Mouse (Mus musculus) myocyte (in vitro differentiated cells): Measurements from ENCODE around the gene Bach2. TPM values are rescaled to one million over a fixed set of nuclear protein-coding genes. Genes with fewer than 3 reads are reported as not detected.

Experiments used
- H3K27me3 ChIP-seq: one replicate; pipeline ENCODE4 v1.6.1; 2011; ENCODE audit not compliant: control insufficient read depth, insufficient read depth, insufficient read length
- H3K36me3 ChIP-seq: one replicate; pipeline ENCODE4 v1.6.1; 2011; ENCODE audit not compliant: control insufficient read depth, insufficient read depth
- H3K4me2 ChIP-seq: one replicate; pipeline ENCODE4 v1.6.1; 2011; ENCODE audit warnings: low read depth, control low read depth
- H3K4me3 ChIP-seq: one replicate; pipeline ENCODE4 v1.5.1; 2011; ENCODE audit warnings: mild to moderate bottlenecking, control low read depth, moderate library complexity
- H3K79me2 ChIP-seq: one replicate; pipeline ENCODE4 v1.6.1; 2011; ENCODE audit not compliant: control insufficient read depth, insufficient read depth
- H3ac ChIP-seq: one replicate; pipeline ENCODE4 v1.6.1; 2011; ENCODE audit not compliant: control insufficient read depth, insufficient read length
- CEBPB ChIP-seq: IDR thresholded peaks from 2 replicates; pipeline ENCODE4 v1.6.1; 2011; ENCODE audit warnings: mild to moderate bottlenecking, moderate library complexity; ENCODE audit not compliant: poor library complexity, insufficient read depth, severe bottlenecking
- E2F4 ChIP-seq: IDR thresholded peaks from one replicate; pipeline ENCODE4 v1.6.1; 2011; ENCODE audit warnings: mild to moderate bottlenecking, control low read depth, moderate library complexity; ENCODE audit not compliant: insufficient read depth
- MAX ChIP-seq: IDR thresholded peaks from one replicate; pipeline ENCODE4 v1.6.1; 2011; ENCODE audit warnings: low read depth, mild to moderate bottlenecking, control low read depth
- MYOD1 ChIP-seq, 3 experiments: IDR thresholded peaks; one replicate each; pipeline ENCODE4 v1.6.1; 2011; ENCODE audit warnings: control low read depth in 2 of 3, low read depth in 2 of 3, mild to moderate bottlenecking in 2 of 3, moderate library complexity in 1 of 3; ENCODE audit not compliant: insufficient read length in 2 of 3, control insufficient read depth in 1 of 3
- MYOG ChIP-seq, 3 experiments: IDR thresholded peaks; one replicate each; pipeline ENCODE4 v1.6.1; 2011; ENCODE audit warnings: control low read depth in 2 of 3, low read depth in 2 of 3, mild to moderate bottlenecking in 2 of 3; ENCODE audit not compliant: insufficient read length in 2 of 3, control insufficient read depth in 1 of 3, insufficient read depth in 1 of 3
- POLR2A ChIP-seq: IDR thresholded peaks from one replicate; pipeline ENCODE4 v1.6.1; 2011; ENCODE audit warnings: low read depth, mild to moderate bottlenecking, control low read depth, moderate library complexity; ENCODE audit not compliant: insufficient read length
- POLR2AphosphoS2 ChIP-seq: IDR thresholded peaks from one replicate; pipeline ENCODE4 v1.6.1; 2011; ENCODE audit warnings: low read depth, control low read depth; ENCODE audit not compliant: insufficient read length
- REST ChIP-seq: IDR thresholded peaks from one replicate; pipeline ENCODE4 v1.6.1; 2011; ENCODE audit warnings: mild to moderate bottlenecking, control low read depth, moderate library complexity; ENCODE audit not compliant: insufficient read depth, insufficient read length
- SRF ChIP-seq: IDR thresholded peaks from one replicate; pipeline ENCODE4 v1.6.1; 2011; ENCODE audit warnings: low read depth; ENCODE audit not compliant: control insufficient read depth, insufficient read length
- TCF12 ChIP-seq: IDR thresholded peaks from one replicate; pipeline ENCODE4 v1.6.1; 2011; ENCODE audit warnings: mild to moderate bottlenecking, control low read depth; ENCODE audit not compliant: poor library complexity, insufficient read depth, severe bottlenecking
- TCF3 ChIP-seq: IDR thresholded peaks from one replicate; pipeline ENCODE4 v1.6.1; 2011; ENCODE audit warnings: low read depth, control low read depth; ENCODE audit not compliant: insufficient read length
- USF1 ChIP-seq: IDR thresholded peaks from one replicate; pipeline ENCODE4 v1.6.1; 2011; ENCODE audit warnings: low read depth, mild to moderate bottlenecking, control low read depth, moderate library complexity
- polyA plus RNA-seq: library from polyadenylated mRNA; unstranded; fragments of >200 nt; fragmentation: generic; extraction: Trizol; gene quantifications from one replicate; pipeline ENCODE4 v1.2.1, GENCODE M21; 2012; ENCODE audit warnings: missing spikeins

Bach2 gene
- polyA plus RNA-seq, 1 experiment: 0.29 TPM

DNA sequence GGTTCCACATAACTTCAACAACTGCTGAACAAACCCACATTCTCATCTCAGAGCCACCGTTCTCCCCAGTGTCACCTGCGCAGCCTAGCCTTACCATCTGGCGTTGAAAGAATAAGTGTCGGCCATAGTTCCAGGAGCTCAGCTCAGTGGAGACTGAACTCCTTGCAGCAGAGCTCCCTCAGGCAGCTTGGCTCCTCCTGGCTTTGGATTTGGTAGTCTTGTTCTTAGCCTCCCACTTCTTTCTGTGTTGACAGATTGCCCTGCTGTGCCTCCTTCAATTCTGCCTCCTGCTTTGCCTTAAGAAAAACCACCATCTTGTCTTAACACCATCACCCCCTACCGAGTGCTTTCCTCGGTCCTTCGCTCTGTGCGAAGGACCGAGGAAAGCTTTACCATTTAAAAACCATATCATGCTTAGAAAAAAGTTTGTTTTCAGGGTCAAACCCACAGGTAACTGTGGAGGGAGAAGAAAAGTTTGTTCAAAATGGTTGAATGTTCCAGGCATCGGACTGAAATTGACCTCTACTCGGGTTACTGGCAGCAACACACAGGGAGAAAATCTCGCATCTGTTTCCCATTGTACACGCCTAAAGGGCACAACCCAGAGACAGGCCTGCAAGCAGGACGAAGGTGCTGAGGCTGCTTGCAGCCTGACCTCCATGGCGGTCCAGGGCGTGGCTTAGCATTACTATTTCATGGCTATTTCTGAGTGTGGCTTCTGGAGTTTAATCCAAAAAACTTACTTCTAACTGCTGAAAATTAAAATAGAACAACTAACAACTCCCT is 2.5 kb upstream of the Bach2 start:
- Histone ChIP-seq H3ac (no peak overlapping the region), H3K4me2 (no peak overlapping the region), H3K4me3 (no peak overlapping the region), H3K79me2 (no peaks in the 10 kb centered on the region), H3K36me3 (no peaks in the 10 kb centered on the region), H3K27me3 (no peaks in the 10 kb centered on the region)
- TF ChIP-seq CEBPB (no peak), POLR2A (no peak), REST (no peak), SRF (no peak), USF1 (no peak), POLR2AphosphoS2 (no peak), MAX (no peak), TCF12 (no peak), TCF3 (no peak), MYOD1 (IDR thresholded peaks at IDR 0.05; ENCODE audit: control insufficient read depth in 1 of 3, insufficient read length in 2 of 3, low read depth in 2 of 3) (no peak), E2F4 (no peak), MYOG (IDR thresholded peaks at IDR 0.05; ENCODE audit: control insufficient read depth in 1 of 3, insufficient read depth in 1 of 3, insufficient read length in 2 of 3, low read depth in 2 of 3) (no peak)

DNA sequence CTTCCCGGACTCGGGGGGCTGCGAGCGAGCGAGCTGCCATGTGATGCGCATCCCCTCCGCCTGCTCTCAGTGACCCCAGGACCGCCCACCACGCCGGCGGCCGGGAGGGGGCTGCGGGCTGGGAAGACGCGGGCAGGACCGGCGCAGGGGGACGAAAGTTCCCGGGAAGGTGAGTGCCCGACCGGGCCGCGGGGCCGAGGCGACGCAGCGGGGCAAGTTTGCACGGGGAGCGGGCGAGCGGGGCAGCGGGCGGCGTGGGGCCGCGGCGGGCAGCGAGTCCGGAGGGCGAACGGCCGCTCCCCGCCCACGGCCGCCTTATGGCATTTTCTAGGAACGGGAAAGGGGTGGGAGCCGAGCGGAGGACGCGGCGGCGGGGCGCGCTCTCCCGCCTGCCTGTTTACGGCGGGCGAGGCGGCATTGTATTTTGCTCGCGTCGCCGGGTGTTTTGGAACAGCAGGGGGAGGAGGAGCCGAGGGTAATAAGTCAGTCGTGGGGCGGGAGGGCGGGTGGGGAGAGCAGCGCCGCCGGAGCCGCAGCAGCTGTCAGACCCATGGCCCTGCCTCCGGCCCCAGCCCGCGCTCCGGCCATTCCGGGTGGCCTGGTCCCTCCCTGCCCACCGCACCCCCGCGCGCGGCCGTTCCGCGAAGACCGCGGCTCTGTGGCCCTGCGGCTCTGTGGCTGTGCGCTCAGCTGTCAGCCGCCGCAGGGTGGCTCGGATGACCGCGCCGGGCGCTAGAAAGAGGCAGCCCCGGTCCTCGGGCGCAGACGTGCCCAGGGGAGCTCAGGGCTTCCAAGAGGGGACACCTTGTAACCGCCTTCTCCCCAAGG is 531 bp downstream of the Bach2 start:
- TF ChIP-seq REST (no peak), SRF (no peak), TCF3 (peak; percentile 46), MYOG (IDR thresholded peaks at IDR 0.05; ENCODE audit: control insufficient read depth in 1 of 3, insufficient read depth in 1 of 3, insufficient read length in 2 of 3, low read depth in 2 of 3) (peak in 2 of 3 experiments; percentile 84 to 90), MAX (no peak), MYOD1 (IDR thresholded peaks at IDR 0.05; ENCODE audit: control insufficient read depth in 1 of 3, insufficient read length in 2 of 3, low read depth in 2 of 3) (peak in 2 of 3 experiments; percentile 65 to 76), E2F4 (no peak), POLR2AphosphoS2 (no peak), TCF12 (no peak), USF1 (no peak), CEBPB (no peak), POLR2A (peak; percentile 42)
- Histone ChIP-seq H3K27me3 (no peaks in the 10 kb centered on the region), H3K79me2 (no peaks in the 10 kb centered on the region), H3ac (peak overlapping the region; percentile 94), H3K4me3 (peak overlapping the region; percentile 28), H3K4me2 (peak overlapping the region; percentile 87), H3K36me3 (no peaks in the 10 kb centered on the region)

DNA sequence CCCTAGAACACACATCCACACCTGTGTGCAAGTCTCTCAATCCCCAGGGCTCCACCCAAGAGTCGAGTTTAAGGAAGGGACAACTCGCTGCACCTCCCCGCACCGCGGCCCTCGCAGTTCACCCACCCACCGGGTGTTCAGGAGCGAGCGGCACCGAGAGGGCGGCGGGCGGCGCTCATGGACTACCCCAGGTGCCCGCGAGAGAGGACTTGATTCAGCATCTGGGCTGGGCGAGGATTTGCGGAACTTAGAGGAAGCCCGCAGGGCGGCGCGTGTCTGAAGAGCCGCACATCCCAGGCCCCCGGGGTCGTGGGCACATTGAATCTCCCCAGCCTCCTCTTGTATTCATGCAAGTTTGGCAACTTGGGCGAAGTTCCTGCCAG is 1.1 kb downstream of the Bach2 start:
- H3K4me2 ChIP-seq: peak overlapping the region; percentile 87
- H3K36me3 ChIP-seq: no peaks in the 10 kb centered on the region
- H3ac ChIP-seq: peak overlapping the region; percentile 94
- TF ChIP-seq POLR2A: no peak
- TF ChIP-seq TCF3: no peak
- no peak for TF ChIP-seq USF1
- no peak for TF ChIP-seq SRF
- TF ChIP-seq MYOD1 (IDR thresholded peaks at IDR 0.05; ENCODE audit: control insufficient read depth in 1 of 3, insufficient read length in 2 of 3, low read depth in 2 of 3): no peak
- no peak for TF ChIP-seq CEBPB
- TF ChIP-seq MAX: no peak
- TF ChIP-seq REST: no peak
- no peak for TF ChIP-seq MYOG (IDR thresholded peaks at IDR 0.05; ENCODE audit: control insufficient read depth in 1 of 3, insufficient read depth in 1 of 3, insufficient read length in 2 of 3, low read depth in 2 of 3)
- TF ChIP-seq POLR2AphosphoS2: no peak
- TF ChIP-seq TCF12: no peak
- TF ChIP-seq E2F4: no peak
- peak overlapping the region; percentile 28 for H3K4me3 ChIP-seq
- H3K79me2 ChIP-seq: no peaks in the 10 kb centered on the region
- H3K27me3 ChIP-seq: no peaks in the 10 kb centered on the region

DNA sequence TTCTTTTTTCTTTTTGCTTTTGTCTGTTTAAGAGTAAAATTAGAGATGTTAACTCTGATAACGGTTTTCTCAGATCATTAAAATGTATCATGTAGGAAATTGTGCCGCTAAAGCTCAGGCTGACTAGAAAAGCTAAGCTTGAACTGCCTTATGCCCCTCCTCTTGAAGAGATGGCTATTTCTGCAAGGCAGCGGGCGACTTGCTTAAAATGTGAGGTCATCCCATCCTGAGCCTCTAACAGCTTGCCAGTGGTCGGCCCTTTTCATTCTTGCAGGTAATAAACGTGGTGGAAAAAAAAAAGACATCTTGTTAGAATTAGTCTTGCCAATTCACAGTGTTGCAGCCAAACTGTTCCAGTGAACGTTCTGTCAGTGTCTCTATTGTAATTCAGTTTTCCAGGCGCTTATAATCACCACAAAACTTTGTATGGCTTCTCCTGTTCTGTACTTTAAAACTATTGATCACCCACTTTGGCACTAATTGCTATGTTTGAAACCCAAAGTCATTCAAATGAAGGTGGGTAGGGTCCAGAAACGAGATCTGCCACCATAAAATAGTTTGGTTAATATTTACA is 1.9 kb downstream of the Bach2 start:
- H3K27me3 ChIP-seq: no peaks in the 10 kb centered on the region
- H3K36me3 ChIP-seq: no peaks in the 10 kb centered on the region
- no peak for TF ChIP-seq POLR2AphosphoS2
- no peak for TF ChIP-seq TCF3
- TF ChIP-seq E2F4: no peak
- peak overlapping the region; percentile 87 for H3K4me2 ChIP-seq
- no peak overlapping the region for H3ac ChIP-seq
- no peaks in the 10 kb centered on the region for H3K79me2 ChIP-seq
- peak overlapping the region; percentile 28 for H3K4me3 ChIP-seq
